9 mouse cellular contexts compared by ENCODE assay signal in genomic region chr4:49058557-49058956, GRCm38 (mm10). TPM values are rescaled to one million over a fixed set of nuclear protein-coding genes. Genes with fewer than 3 reads are reported as not detected.
DNase-seq lines count a peak whose midpoint lies in the region; ATAC-seq and TF ChIP-seq lines count a peak whose summit lies in the region.
"Had no signal": no experiment of that assay in that cellular context is flagged by ENCODE, and none has a peak within 500 bp of the region (broad histone marks: within the 10 kb centered on the region; RNA-seq: fewer than 3 reads in every experiment).

No protein-coding gene starts in this region.

- no peak for TF ChIP-seq POLR2A in embryonic fibroblast, embryonic 13.5 days (IDR thresholded peaks at IDR 0.05; ENCODE audit: low read depth, low read length)

- peak overlapping the region; percentile 97 for H3K4me2 ChIP-seq in kidney, embryonic 15.5 days
- peak overlapping the region; percentile 77 for H3K4me2 ChIP-seq in neural tube, embryonic 13.5 days

- H3K36me3 ChIP-seq in kidney, embryonic 15.5 days = no peaks in the 10 kb centered on the region
- no peaks in the 10 kb centered on the region for H3K36me3 ChIP-seq in neural tube, embryonic 13.5 days

- ATAC-seq in kidney, embryonic 15.5 days (replicated peaks; ENCODE audit: low FRiP score) = peak; percentile 55
- ATAC-seq in neural tube, embryonic 13.5 days (ENCODE audit: low read depth) = peak; percentile 9; the same call in 1 of the 2 replicates

- TF ChIP-seq CTCF in embryonic fibroblast, embryonic 13.5 days (IDR thresholded peaks at IDR 0.05; ENCODE audit: borderline replicate concordance, insufficient read depth, low read length) = no peak

- peak; percentile 3 for DNase-seq in left cerebral cortex, postnatal 4 days
- no peak for DNase-seq in left cerebral cortex, postnatal 10 days (ENCODE audit: extremely low spot score in 1 of 2, low spot score in 2 of 2)
- no peak for DNase-seq in layer of hippocampus, postnatal 10 days (ENCODE audit: low spot score in 2 of 2)
- no peak for DNase-seq in adrenal gland, adult 8-10 months
- no peak for DNase-seq in lung, postnatal 4 days

- H3K9me3 ChIP-seq in kidney, embryonic 15.5 days (replicated peaks) = no peaks in the 10 kb centered on the region
- H3K9me3 ChIP-seq in neural tube, embryonic 13.5 days = no peaks in the 10 kb centered on the region

- no peaks in the 10 kb centered on the region for H3K4me1 ChIP-seq in embryonic fibroblast, embryonic 13.5 days (ENCODE audit: control insufficient read depth, insufficient read depth, low read length)
- peaks cover 19% of the 10 kb centered on the region for H3K4me1 ChIP-seq in kidney, embryonic 15.5 days
- H3K4me1 ChIP-seq in neural tube, embryonic 13.5 days (replicated peaks) = peaks cover 43% of the 10 kb centered on the region

- 5% methylated on average over 7 of the region's 7 CpGs for WGBS in kidney, embryonic 15.5 days
- 3% methylated on average over 7 of the region's 7 CpGs for WGBS in neural tube, embryonic 13.5 days

- no peak overlapping the region for H3K27ac ChIP-seq in embryonic fibroblast, embryonic 13.5 days (ENCODE audit: insufficient read depth, low read length)
- H3K27ac ChIP-seq in kidney, embryonic 15.5 days = peak overlapping the region; percentile 75
- peak overlapping the region; percentile 96 for H3K27ac ChIP-seq in neural tube, embryonic 13.5 days (replicated peaks)

- intact Hi-C loops in left cerebral cortex, postnatal 4 days (cut with DNase I) = loop anchor here (5.0 to 10.0 kb wide), 3 partner anchors 156 to 364 kb away; no protein-coding TSS in a partner anchor
- intact Hi-C loops in left cerebral cortex, postnatal 10 days (cut with DNase I) = loop anchor here (5.0 kb wide), 2 partner anchors 276 to 366 kb away; no protein-coding TSS in a partner anchor

- H3K27me3 ChIP-seq in kidney, embryonic 15.5 days = peaks cover 29% of the 10 kb centered on the region
- no peaks in the 10 kb centered on the region for H3K27me3 ChIP-seq in neural tube, embryonic 13.5 days
- H3K27me3 ChIP-seq: Patski had no signal

- H3K9ac ChIP-seq in kidney, embryonic 15.5 days = peak overlapping the region; percentile 45
- peak overlapping the region; percentile 92 for H3K9ac ChIP-seq in neural tube, embryonic 13.5 days

- H3K4me3 ChIP-seq in embryonic fibroblast, embryonic 13.5 days (ENCODE audit: insufficient read depth, low read length) = peak overlapping the region; percentile 25
- peak overlapping the region; percentile 64 for H3K4me3 ChIP-seq in kidney, embryonic 15.5 days (replicated peaks)
- peak overlapping the region; percentile 86 for H3K4me3 ChIP-seq in neural tube, embryonic 13.5 days

RNA-seq across cellular contexts. Expression of gene Plppr1, which starts 0.5 kb away (rescaled TPM):
- total RNA-seq in left cerebral cortex, postnatal 4 days (2021) = 10 to 100 TPM; 82.4 to 92.1 TPM
- 10 to 100 TPM; 47.2 to 49.7 TPM for total RNA-seq in left cerebral cortex, postnatal 10 days (2021)
- 0.51 TPM in 1 of 2 replicates, not detected in the other for polyA plus RNA-seq in embryonic fibroblast, embryonic 13.5 days (2011; ENCODE audit: insufficient read length, low read depth, missing spikeins)
- polyA plus RNA-seq in kidney, embryonic 15.5 days (2015; fragmentation: Nextera tagmentation; extraction: Ambion mirVana) = 5.0 and 5.6 TPM in 2 replicates
- 75.8 and 77.0 TPM in 2 replicates for polyA plus RNA-seq in neural tube, embryonic 13.5 days (2015; fragmentation: Nextera tagmentation; extraction: Ambion mirVana)
- 10 to 100 TPM; 36.6 to 38.4 TPM for total RNA-seq in layer of hippocampus, postnatal 10 days (2021)
- total RNA-seq in adrenal gland, adult 8-10 months (2022) = under 1 TPM in 2 of 4 experiments, not detected in 2; 0.09 to 0.10 TPM

Comparison
In these comparisons a context has a peak if more than half of its experiments do, and no peak if none do; other contexts are left out.
1. H3K4me3 ChIP-seq: peak in every context shown above with its lines; median percentile 86 in neural tube, embryonic 13.5 days; 64 in kidney, embryonic 15.5 days; 25 in embryonic fibroblast, embryonic 13.5 days.
2. RNA of gene Plppr1, which starts 0.5 kb away (total RNA-seq): 82.4 to 92.1 TPM in left cerebral cortex, postnatal 4 days, 47.2 to 49.7 TPM in left cerebral cortex, postnatal 10 days and 36.6 to 38.4 TPM in layer of hippocampus, postnatal 10 days; 0.09 to 0.10 TPM in adrenal gland, adult 8-10 months; every median in the first group is over 10 times any median in the second.